ENCODE assay signal across 8 mouse cellular contexts in the genomic region with DNA sequence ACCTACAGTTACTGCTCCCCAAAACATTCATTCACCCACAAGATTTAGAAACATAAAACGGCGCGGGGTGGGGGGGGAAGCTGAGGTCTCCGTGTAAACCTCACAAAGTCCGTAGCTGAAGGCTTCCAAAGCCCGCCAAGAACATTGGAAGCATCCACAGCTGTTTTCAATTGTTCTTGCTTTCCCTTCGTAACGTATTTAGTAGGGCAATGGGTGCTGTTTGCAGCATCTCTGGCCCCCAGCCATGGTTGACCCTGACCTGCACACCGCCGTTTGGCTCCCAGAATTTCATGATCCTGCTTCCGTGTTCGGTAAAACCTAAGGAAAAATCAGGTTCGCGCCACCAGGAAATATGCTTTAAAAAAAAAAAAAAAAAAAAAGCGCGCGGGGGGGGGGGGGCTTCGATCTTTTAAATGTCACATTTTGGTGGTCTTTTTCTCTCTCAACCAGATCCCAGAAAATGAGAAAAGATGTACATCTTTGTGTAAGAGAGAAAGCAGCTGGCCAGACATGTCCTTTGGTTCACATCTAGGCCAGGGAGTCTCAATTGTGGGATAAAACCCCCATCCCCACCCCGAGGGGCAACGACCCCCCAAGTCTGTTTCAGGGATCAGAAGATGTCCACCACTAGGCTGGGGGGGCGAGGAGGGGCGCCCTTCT. TPM values are rescaled to one million over a fixed set of nuclear protein-coding genes. Genes with fewer than 3 reads are reported as not detected.
DNase-seq lines count a peak whose midpoint lies in the region; ATAC-seq and TF ChIP-seq lines count a peak whose summit lies in the region.

No protein-coding gene starts in this region.

- 51% methylated on average over 22 of the region's 22 CpGs for WGBS in lung, adult 2 months
- WGBS in liver, postnatal 0 days (ENCODE audit: insufficient replicate concordance): 47% methylated on average over 21 of the region's 22 CpGs
- 50% methylated on average over 20 of the region's 22 CpGs for WGBS in stomach, embryonic 16.5 days

- peak; percentile 20 for DNase-seq in lung, adult 2 months
- DNase-seq in lung, postnatal 25 days (ENCODE audit: low spot score): no peak
- peak; percentile 9 to 23 for DNase-seq in heart, postnatal 14 days
- DNase-seq in liver, postnatal 0 days: no peak
- no peak for DNase-seq in spleen, postnatal 14 days (ENCODE audit: low spot score in 2 of 2)
- DNase-seq in right cerebral cortex, adult 18-20 months: no peak

- TF ChIP-seq EP300 in liver, postnatal 0 days (IDR thresholded peaks at IDR 0.05; ENCODE audit: low read depth): no peak

- no peaks in the 10 kb centered on the region for H3K9me3 ChIP-seq in liver, postnatal 0 days (ENCODE audit: low read length)
- H3K9me3 ChIP-seq in stomach, embryonic 16.5 days (replicated peaks; ENCODE audit: control insufficient read depth, low read length): peaks cover 17% of the 10 kb centered on the region

- peak overlapping the region; percentile 76 for H3K4me3 ChIP-seq in lung, adult 2 months (replicated peaks; ENCODE audit: extremely low read depth, low read depth, low read length)
- H3K4me3 ChIP-seq in cortical plate, adult 2 months (ENCODE audit: insufficient read depth, low read length): peak overlapping the region; percentile 83
- peak overlapping the region; percentile 36 for H3K4me3 ChIP-seq in liver, postnatal 0 days (ENCODE audit: low read depth, low read length)
- peak overlapping the region; percentile 54 for H3K4me3 ChIP-seq in stomach, embryonic 16.5 days (replicated peaks; ENCODE audit: low read length)

- H3K27me3 ChIP-seq in liver, postnatal 0 days (ENCODE audit: insufficient read depth, low read length): 0 out of 2 replicates have a peak, but pooled peaks cover 4% of the 10 kb centered on the region
- H3K27me3 ChIP-seq in stomach, embryonic 16.5 days (ENCODE audit: control insufficient read depth, insufficient read depth, low read length): no peaks in the 10 kb centered on the region

- peak overlapping the region; percentile 74 for H3K4me2 ChIP-seq in liver, postnatal 0 days (ENCODE audit: low read depth, low read length)
- peak overlapping the region; percentile 69 for H3K4me2 ChIP-seq in stomach, embryonic 16.5 days (ENCODE audit: low read depth, low read length)

- TF ChIP-seq POLR2A in lung, adult 2 months (IDR thresholded peaks at IDR 0.05; ENCODE audit: borderline replicate concordance, extremely low read depth, low read depth, low read length): no peak
- TF ChIP-seq POLR2A in cortical plate, adult 2 months (IDR thresholded peaks at IDR 0.05; ENCODE audit: extremely low read depth, insufficient read depth, low read length): no peak

- no peak for ATAC-seq in liver, postnatal 0 days
- ATAC-seq in stomach, embryonic 16.5 days (ENCODE audit: insufficient read depth, low FRiP score): no peak

- H3K9ac ChIP-seq in liver, postnatal 0 days (replicated peaks): peak overlapping the region; percentile 60; the same call in 1 of the 2 replicates
- peak overlapping the region; percentile 74 for H3K9ac ChIP-seq in stomach, embryonic 16.5 days (ENCODE audit: low read length)

- H3K27ac ChIP-seq in cortical plate, adult 2 months (ENCODE audit: insufficient read depth, low read length): peak overlapping the region; percentile 90; the same call in 1 of the 2 replicates
- H3K27ac ChIP-seq in liver, postnatal 0 days (ENCODE audit: low read depth): peak overlapping the region; percentile 39
- H3K27ac ChIP-seq in stomach, embryonic 16.5 days (ENCODE audit: low read length): peak overlapping the region; percentile 62

- peaks cover 5% of the 10 kb centered on the region; the same call in 1 of the 2 replicates for H3K4me1 ChIP-seq in lung, adult 2 months (ENCODE audit: control insufficient read depth, insufficient read depth, low read length)
- H3K4me1 ChIP-seq in cortical plate, adult 2 months (ENCODE audit: control insufficient read depth, insufficient read depth, low read length): no peaks in the 10 kb centered on the region
- no peaks in the 10 kb centered on the region for H3K4me1 ChIP-seq in liver, postnatal 0 days (ENCODE audit: insufficient read depth)
- H3K4me1 ChIP-seq in stomach, embryonic 16.5 days (ENCODE audit: control insufficient read depth, insufficient read depth, low read length): peaks cover 2% of the 10 kb centered on the region; the same call in 1 of the 2 replicates

- intact Hi-C loops in heart, postnatal 14 days (cut with DNase I): loop anchor here (5.0 to 10.0 kb wide), 4 partner anchors 144 to 646 kb away; a partner anchor contains a TSS

- H3K36me3 ChIP-seq in liver, postnatal 0 days (replicated peaks; ENCODE audit: insufficient read depth, low read length): no peaks in the 10 kb centered on the region
- no peaks in the 10 kb centered on the region for H3K36me3 ChIP-seq in stomach, embryonic 16.5 days (ENCODE audit: control insufficient read depth, insufficient read depth, low read length)

- TF ChIP-seq CTCF in lung, adult 2 months (IDR thresholded peaks at IDR 0.05; ENCODE audit: insufficient read depth, low read length): no peak
- no peak for TF ChIP-seq CTCF in cortical plate, adult 2 months (IDR thresholded peaks at IDR 0.05; ENCODE audit: extremely low read depth, insufficient read depth, low read length)
- no peak for TF ChIP-seq CTCF in liver, postnatal 0 days (IDR thresholded peaks at IDR 0.05; ENCODE audit: low read depth)

RNA-seq across cellular contexts. Expression of a gene that starts 0.8 kb away (rescaled TPM):
- polyA plus RNA-seq in lung, adult 2 months (2012; rRNA removed): 22.8 and 33.4 TPM in 2 replicates
- 30.0 and 32.7 TPM in 2 replicates for polyA plus RNA-seq in cortical plate, adult 2 months (2012; rRNA removed)
- 10 to 100 TPM; 27.8 to 29.0 TPM for total RNA-seq in heart, postnatal 14 days (2021)
- 27.4 and 30.1 TPM in 2 replicates for polyA plus RNA-seq in liver, postnatal 0 days (2015; fragmentation: Nextera tagmentation; extraction: Ambion mirVana)
- 69.6 and 73.2 TPM in 2 replicates for polyA plus RNA-seq in stomach, embryonic 16.5 days (2015; fragmentation: Nextera tagmentation; extraction: Ambion mirVana)

RNA-seq across cellular contexts. Expression of a gene that starts 0.9 kb away (rescaled TPM):
- 1.0 and 1.3 TPM in 2 replicates for polyA plus RNA-seq in lung, adult 2 months (2012; rRNA removed)
- polyA plus RNA-seq in cortical plate, adult 2 months (2012; rRNA removed): 5.7 TPM in 2 replicates
- 1 to 10 TPM; 1.4 to 1.5 TPM for total RNA-seq in heart, postnatal 14 days (2021)
- polyA plus RNA-seq in liver, postnatal 0 days (2015; fragmentation: Nextera tagmentation; extraction: Ambion mirVana): 1.1 and 1.2 TPM in 2 replicates
- 2.9 and 4.7 TPM in 2 replicates for polyA plus RNA-seq in stomach, embryonic 16.5 days (2015; fragmentation: Nextera tagmentation; extraction: Ambion mirVana)

Comparison
In these comparisons a context has a peak if more than half of its experiments do, and no peak if none do; other contexts are left out.
1. DNase-seq: peak in lung, adult 2 months (single experiment) and heart, postnatal 14 days (2 of 2); none in lung, postnatal 25 days (single experiment), liver, postnatal 0 days (single experiment), spleen, postnatal 14 days (0 of 2) and right cerebral cortex, adult 18-20 months (single experiment).
2. H3K27ac ChIP-seq: peak in every context shown above with its lines; median percentile 90 in cortical plate, adult 2 months; 62 in stomach, embryonic 16.5 days; 39 in liver, postnatal 0 days.
3. Peak in every context shown above with its lines, with median percentiles within 50 percentile points of each other: H3K4me3 ChIP-seq.